Mouse (Mus musculus) retina, postnatal 1 day (tissue): ENCODE measurements at regions not wholly inside any gene's neighbourhood (a gene's known extent, or its start where the extent isn't known, plus 50 kb on each side); places are given as distances from the start of the nearest gene placed in this dataset.

Experiments used
- DNase-seq: peaks from one replicate; pipeline ENCODE4 v3.0.0-alpha.2; 2012

GRCm38 (mm10) chr8:35939199-35939598 is 173.6 kb downstream of the Gm19410 start:
- no peak for DNase-seq

DNA sequence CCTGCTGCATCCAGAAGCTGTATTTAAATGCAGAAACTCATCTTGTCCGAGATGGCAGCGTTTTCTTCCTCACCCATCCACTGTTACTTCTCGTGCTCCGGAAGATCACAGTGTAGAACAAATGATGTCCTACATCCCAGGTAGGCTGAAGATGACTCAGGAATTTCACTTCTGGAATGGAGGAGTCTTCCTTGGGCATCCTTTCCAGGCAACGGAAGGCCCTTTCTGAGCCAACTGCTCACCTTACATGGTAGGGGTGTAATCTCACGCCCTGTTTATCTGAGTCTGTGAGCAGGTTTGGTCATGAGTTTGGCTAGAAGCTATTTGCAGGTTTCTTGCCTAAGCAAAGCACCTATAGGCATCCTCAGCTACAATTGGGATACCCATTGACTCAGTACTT is 176.9 kb downstream of the Gm19410 start:
- no peak for DNase-seq

DNA sequence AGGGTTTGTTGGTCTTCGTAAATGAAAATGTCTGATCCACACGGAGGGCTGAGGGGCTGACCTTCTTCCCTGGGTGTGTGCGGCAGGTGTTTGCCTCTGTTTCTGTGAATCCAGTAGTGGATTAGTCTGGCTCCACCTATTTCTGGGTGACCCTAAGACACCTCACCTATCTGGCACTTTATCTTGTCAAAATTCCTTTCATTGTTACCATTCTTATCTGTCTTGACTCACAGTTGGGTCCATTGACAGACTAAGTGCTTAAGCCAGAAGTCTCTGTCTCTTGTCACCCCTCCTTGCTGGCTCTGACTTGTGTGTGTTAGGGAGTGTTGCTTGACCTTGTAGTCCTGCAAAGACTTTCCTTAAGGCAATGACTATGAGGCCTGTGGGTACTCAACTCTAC is 178.1 kb downstream of the Gm19410 start:
- DNase-seq, result no peak

DNA sequence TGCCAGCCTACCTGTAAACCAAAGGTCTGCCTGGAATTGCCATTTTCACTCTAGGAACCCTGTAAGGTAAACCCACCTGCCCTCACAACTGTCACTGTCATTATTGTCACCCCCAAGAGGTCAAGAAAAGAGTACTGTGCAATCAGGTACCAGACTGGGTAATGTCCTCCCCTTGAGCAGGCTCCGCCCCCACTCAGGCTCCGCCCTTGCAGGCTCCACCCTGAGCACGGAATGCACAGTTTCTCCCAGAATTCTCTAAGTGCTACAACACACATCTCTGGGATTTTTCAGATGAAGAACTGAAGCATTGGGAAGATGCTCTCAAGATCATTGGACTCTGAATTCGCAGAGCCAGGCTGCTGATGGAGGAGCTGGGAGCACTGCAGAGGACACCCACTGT is 178.9 kb downstream of the Gm19410 start:
- DNase-seq, result no peak

DNA sequence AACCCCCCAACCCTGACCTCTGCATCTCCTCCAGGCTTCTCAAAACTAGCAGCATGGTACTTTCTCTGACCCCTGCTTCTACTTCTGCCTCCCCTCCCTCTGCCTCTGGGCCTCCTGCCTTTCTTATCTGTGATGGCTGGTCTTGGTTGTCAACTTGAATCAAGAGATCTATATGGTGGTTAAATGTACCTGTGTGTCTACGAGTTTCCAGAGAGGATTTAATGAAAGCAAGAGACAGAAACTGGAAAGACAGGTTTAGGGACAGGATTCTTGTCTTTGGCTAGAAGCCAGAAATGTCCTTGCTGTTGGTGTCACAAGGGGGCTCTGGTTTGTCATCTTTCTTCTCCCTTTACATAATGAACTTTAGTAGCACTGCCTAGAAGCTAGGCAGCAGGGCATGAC is 180.9 kb downstream of the Gm19410 start:
- DNase-seq, result no peak

- no peak for DNase-seq
Observed at GRCm38 (mm10) chr8:35948146-35948545, 182.6 kb downstream of the Gm19410 start.

DNA sequence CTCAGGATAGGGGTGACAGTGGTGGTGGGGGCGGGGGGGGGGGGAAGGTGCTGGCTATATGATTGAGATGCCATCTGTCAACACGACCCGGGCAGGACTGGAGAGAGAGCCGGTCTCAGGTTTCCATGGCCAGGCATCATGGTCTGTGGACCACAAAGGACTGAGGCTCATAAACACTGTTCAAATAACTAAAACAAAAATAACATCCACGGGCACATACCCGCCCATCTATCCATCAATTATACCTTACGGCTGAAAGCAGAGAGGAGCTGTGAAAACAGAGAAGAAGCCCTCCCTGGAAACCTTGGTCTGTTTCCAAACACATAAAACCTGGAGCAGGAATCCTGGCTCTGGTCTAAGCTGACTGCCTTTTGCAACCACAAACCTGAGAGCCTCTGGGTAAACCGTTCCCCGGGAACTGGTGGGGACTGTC is 183.2 kb downstream of the Gm19410 start:
- no peak for DNase-seq

DNA sequence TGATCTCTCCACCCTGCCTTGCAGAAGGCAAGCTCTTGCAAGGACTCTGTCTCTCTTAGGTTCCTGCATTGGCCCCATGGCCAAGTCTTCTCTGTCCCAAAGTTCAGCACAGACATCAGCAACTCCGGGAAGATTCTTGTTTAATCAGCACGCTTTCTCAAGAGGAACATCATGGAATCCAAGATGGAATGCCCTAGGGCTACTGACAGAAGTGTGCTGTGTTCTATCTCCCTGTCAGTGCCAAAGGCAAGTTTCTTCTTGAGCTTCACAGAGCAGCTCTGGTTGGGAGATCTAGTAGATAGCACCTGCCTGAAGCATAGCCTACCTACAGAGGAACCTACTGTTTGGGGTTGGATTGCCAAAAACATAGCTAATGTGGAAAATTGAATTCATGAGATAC is 189.9 kb downstream of the Gm19410 start:
- no peak for DNase-seq

DNA sequence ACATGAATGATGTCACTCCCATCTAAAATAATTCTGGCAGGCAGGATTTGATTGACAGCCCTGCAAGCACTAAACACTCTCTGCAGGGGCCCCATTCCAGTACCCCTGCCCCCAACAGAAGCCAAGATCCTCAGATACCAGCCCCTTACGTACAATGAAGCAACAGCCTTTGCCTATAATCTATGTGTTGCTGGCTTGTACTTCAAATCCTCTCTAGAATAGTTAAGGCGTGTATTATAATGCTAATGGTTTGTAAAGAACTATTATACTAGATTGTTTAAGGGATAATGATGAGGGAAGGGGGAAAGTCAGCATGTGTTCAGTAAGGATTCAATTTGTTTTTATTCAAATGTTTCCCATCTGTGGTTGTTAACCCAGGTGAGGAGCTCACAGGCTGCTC is 190.7 kb downstream of the Gm19410 start:
- DNase-seq, result no peak

- DNase-seq, result no peak
Observed at GRCm38 (mm10) chr8:35959201-35959600, 193.6 kb downstream of the Gm19410 start.

DNA sequence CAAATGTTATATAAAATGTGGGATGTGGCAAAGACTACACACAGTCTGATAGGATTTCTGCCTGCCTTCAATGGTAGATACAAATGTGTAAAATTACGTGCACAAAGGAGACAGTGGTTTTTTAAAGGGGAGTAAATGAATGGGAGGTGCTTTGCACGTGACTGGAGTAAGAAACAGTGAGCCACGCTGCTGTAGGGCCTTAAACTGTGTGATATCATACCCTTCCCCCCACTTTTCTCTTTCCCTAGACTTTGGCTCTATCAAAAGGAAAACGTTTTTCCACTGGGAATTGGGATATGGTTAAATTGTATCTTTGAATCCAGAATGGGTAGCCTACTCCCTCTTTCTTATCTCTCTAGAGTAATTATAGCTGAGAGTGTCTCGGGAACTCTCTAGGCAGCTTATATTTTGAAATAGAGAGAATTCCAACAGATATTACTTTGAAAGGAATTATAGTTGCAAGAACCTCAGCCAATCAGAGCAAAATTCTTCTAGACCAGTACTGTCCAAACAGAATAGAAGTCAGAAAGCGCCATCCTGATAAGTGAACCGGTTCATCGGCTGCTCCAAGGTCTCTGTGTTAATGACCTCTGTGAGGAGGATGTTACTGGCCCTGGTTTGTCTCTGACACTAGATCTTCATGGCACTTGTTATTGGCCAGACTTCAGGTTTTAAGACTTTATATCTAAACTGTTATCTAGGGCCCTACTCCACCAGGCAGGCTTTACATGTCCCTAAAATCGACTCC is 195.5 kb downstream of the Gm19410 start:
- DNase-seq, result no peak

- peak; percentile 54 for DNase-seq
Observed at GRCm38 (mm10) chr8:35961615-35962220, 196.1 kb downstream of the Gm19410 start.

DNA sequence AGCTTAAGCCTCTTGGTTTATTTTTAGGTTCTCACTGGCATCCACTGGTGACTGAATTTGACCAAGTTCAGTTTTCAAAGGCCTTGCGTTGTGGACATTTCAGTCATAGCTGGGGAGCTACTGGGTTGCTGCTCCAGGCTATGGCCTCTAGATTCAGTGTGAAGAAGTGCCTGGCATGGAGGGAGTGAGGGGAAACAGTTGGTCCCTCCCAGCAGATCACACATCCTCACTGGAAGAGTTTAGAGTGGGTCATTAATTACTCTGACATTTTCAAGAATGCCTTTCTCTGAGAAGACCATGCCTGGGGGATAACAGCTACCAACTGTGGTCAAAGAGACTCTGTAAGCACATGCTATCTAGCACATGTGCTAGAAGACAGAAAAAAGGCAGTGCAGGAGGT is 199.3 kb downstream of the Gm19410 start:
- no peak for DNase-seq

- DNase-seq, result no peak
Observed at GRCm38 (mm10) chr8:35968341-35968740, 202.8 kb downstream of the Gm19410 start.

- no peak for DNase-seq
Observed at GRCm38 (mm10) chr8:35971082-35971481, 205.5 kb downstream of the Gm19410 start.

GRCm38 (mm10) chr8:35974323-35975029 is 208.9 kb downstream of the Gm19410 start:
- DNase-seq, result no peak

GRCm38 (mm10) chr8:35979638-35980255 is 214.2 kb downstream of the Gm19410 start:
- DNase-seq, result no peak

DNA sequence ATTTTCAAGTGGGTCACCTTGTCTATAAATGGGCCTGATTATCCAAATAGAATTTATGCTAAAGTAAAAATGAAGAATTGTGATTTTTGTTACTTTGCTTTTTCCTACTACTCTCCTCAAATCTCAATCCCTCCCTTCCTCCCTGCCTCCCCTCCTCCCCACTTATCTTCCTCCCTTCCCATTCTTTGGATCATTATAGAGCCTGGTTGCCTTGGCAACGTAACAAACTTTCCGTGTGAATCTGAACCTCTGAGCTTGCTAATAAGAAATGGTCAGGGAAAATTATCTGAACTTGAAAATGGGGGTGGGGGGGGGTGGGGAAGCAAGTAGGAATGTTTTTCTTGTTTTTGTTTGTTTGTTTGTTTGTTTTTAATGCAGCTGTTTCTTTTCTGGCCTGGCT is 217.5 kb downstream of the Gm19410 start:
- DNase-seq, result no peak

GRCm38 (mm10) chr8:35985152-35985689 is 219.6 kb downstream of the Gm19410 start:
- DNase-seq, result no peak

DNA sequence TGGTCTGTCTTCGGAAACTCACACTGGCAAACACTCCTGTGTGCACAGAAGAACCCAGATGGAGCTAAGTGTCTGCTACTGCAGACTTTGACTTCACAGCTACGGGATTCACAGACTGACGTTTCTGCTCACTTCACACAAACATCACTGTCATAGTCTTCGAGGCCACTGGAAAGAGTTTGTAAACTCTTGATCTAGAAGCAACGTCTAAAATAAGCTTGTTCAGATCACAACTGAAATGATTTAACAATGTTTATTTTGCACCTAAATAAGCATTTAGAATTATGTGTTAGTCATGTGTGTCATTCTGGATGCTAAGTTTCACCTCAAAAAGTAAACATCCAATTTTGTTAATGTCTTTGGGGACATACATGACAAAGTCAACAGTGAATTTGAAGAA is 221.7 kb downstream of the Gm19410 start:
- no peak for DNase-seq

DNA sequence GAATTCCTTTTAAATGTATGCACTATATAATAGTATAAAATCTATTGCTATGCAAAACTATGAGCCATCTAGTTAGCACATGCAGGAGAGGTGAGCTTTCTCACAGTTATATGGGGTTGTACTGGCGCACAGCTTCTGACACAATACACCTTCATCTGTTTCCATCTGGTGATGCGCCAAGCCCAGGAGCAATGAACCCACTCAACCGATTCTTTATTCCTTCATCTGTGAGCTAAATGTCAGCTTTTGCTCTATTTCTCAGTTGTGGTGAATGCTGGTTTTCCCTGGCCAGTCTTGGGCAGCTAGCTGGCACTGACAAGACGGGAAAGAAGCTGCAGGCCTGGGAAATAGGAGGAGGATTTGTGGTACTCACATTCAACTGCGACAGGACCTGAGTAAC is 225.4 kb downstream of the Gm19410 start:
- peak; percentile 54 for DNase-seq

DNA sequence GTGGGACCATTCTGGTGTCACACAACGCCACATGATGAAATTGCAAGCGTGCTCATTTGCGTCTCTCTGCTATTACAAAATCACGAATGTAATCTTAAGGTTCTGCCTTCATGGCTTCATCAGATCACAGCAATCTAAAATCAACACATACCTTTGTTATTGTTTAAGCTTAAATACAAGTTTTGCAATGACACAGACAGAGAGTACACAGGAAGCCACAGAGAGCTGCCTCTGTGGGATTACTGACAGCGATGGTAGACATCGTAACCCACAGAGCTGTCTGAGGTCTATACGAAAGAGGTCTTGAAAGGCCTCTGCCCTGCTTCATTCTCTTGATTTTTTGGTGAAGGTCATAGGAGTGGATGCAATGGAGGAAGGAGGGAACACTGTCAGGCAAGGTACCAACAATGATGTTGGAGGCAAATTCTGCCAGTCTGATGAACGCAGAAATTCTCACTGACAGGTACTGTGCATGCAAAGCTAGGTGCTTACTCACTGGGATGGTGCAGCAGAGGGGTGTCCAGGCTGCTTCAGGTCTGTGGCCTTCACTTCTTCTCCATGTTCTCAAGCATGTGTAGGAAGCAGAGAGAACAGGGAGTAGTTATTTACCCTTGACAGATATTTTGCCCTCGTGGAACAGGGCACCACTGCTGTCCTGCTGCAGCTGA is 226.5 kb downstream of the Gm19410 start:
- no peak for DNase-seq
